Mouse (Mus musculus): ENCODE measurements around the gene Scn5a.

Gene Scn5a

DNA sequence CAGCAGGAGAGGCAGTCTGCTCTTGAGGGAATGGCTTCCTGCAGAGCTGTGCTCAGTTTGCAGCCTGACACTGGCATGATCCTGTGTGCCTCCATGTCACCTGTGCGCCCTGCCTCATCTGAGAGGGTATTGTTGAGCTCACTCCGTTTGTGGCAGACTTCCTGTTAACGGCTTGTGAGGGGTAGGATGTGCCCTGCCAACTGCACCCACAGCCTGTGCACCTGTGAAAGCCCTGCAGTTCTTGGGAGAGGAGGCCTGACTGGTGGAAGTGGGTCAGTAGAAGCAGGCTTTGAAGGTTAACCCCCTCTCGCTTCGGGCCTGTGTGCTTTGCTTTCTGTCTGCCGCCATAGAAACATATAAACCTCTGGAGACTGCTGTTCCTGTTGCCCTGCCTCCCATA, 113.8 kb downstream of the Scn5a start:
- DNase-seq (ENCODE audit: low read depth, low spot score): no peak

DNA sequence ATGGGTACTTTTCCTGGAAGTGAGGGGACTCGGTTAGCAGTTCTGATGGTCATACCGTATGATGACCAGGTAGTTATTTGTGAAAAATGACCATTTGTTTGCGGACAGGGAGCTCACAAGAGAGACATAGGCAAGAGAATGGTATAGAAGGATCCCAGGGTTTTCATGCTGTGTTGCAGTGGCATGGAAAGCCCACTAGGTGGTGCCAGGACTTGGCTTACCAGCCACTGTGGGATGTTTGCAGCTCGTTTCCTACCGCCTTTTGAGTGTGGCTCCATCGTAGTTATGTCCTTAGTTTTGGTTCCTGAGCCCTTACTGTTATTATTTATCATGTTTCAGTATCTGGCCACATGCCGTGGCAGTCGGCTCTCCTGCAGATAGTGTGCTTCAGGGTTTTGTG, 118.4 kb downstream of the Scn5a start:
- peak; percentile 51 for DNase-seq (ENCODE audit: low read depth, low spot score)

DNA sequence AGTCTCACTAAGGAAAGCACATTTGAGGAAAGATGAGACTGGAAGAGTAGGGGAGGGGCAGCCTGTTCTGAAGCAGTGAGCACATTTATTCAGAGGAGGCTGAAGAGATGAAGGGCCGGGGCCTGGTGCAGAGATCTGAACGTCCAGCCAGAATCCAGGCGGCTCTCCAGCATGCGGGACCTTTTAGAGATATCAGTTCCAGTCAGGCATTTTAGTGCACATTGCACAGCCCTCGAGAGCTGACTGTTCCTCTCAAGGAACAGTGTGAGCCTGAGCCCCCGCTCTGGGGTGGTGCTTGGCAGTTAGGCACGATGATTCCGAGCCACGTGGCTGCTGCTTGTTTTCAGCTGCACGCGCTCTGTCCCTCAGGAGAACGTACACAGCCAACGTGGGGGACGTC, 121.7 kb downstream of the Scn5a start:
- no peak for DNase-seq (ENCODE audit: low read depth, low spot score)

DNA sequence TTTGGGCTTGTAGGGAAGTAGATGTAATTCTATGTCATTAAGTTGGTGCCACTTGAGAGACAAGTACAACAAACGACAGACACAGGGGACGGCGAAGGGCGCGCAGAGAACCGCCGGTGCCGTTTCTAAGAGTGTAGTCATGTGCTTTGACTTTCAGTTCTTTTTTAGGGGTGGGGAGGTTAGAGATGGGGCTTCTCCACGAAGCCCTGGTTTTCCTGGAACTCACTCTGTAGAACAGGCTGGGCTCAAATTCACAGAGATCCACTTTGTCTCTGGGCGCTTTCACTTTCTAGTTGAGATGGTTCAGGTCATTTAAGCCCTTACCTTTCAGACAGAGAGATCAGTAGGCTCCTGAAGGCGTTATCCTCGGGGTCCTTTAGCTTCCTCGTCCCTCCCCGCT, 122.8 kb downstream of the Scn5a start:
- DNase-seq (ENCODE audit: low read depth, low spot score): no peak

DNA sequence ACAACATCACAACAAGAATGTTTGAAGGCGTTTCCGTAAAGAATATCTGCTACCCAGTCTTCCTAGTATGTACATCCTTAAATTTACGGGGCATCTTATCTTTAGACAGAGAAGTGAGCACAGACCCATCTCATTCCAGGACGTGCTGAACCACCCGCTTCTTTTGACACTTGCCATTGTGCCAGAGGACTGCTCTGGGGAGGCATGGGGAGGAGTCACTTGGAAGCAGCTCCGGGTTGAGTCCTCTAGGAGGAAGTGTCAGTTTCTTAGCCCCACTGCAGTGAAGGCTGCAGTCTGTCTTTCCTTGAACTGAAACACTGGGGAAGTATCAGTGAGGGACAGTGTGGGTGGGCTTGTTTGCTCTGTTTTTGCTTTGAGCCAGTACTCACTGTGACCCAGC, 133.1 kb downstream of the Scn5a start:
- no peak for DNase-seq (ENCODE audit: low read depth, low spot score)

DNA sequence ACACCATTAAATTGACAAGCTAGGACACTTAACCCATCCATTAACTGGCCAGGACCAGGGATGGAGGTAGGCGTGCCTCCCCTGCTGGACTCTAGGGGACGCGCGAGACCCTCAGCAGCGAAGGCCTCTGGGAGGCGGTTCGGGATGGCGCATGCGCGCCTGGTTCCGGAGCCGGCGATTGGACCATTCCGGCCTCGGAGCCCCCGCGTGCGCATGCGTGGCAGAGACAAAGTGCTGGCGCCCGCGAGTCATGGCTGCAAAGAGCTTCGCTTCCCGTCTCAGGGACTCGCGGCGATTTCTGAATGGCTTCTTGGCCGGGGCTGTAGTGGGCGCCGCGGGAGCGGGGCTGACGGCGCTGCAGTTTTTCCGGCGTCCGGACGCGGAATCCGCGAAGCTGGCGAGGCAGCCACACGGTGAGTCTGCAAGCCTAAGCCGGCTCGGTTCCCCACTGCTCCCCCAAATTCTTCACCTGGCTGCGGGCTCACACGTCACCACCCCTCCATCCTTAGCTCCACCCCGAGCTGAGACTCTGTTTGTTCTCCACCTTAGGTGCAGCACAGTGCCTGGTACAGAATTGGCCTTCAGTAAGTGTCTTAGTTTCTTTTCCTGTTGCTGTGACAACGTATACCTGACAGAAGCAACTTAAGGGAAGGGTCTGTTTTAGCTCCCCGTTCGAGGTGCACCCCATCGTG, 133.9 kb downstream of the Scn5a start, which contains the start of gene Exog:
Gene Exog (plus strand): TSS at position 206 of the 692 bp plus-strand sequence.
- peak; percentile 96 for DNase-seq (ENCODE audit: low read depth, low spot score)

DNA sequence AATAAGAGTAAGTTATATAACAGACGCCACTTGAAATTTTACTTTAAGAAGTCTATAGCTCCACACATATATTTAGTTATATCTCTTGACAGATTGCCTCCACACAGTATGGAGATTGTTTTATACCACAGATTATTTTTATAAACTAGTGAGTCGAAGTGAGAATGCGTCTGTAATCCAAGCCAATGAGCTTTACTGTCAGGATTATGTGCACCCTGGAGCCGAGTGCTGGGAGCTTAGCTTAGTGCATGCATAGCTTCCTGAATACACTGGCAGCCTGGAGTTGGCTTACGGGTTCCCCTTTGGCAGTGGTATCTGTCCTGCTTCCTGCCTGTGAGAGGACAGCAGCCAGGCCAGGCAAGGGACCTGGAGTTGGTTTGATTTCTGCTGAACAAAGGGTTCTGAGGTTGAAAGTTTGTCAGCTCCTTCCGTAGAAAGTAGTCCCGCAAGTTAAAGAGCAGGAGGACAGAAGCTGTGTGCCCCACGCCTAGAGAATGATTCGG, 140.3 kb downstream of the Scn5a start:
- no peak for DNase-seq (ENCODE audit: low read depth, low spot score)

DNA sequence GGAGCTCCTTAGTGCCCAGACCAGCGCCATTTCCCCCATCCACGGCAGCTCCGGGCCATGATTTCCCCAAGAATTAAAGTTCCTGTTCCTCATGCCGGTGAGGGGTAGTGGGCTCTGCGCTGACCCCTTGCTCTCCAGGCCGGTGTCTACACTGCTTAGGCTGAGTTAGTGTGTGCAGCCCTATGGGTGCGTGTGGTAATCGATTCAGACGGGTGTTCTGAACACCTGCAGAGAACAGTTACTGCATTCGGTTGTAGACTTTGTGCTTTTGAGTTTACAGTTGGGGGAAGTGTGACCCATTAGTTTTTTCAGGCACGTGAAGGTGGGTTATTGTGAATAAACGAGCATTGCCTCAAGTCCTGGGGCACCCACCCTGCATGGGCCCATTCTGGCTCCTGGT, 140.8 kb downstream of the Scn5a start:
- no peak for DNase-seq (ENCODE audit: low read depth, low spot score)

DNA sequence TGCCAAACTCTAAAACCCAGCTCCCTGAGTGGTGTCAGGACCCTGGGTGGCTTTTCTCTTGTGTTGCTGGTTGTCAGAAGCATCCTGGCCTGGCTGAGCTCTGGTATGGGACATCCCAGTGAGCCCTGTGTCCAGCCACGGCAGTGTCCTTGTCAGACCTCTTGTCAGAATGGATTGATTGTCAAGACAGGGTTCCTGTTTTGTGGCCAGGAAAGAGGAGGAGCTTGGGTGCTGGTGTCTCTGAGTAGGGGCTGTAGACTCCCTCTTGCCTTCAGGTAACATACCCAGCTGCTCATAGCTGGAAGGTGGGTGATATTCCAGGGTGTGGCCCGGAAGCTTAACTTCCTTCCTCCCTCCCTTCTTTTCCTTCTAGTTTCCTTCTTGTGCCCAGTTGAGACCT, 143.0 kb downstream of the Scn5a start:
- no peak for DNase-seq (ENCODE audit: low read depth, low spot score)

Data from ES-CJ7 (cell line).